Mouse (Mus musculus) retina, postnatal 1 day (tissue): Measurements from ENCODE around the gene Gm3417.
"Not testable (repeated sequence)": the region's sequence is repeated elsewhere in the genome, so short reads cannot be mapped to it uniquely, and the experiment has no call there.

Source experiments
- DNase-seq: peaks from one replicate; pipeline ENCODE4 v3.0.0-alpha.2; 2012

Gene Gm3417

GRCm38 (mm10) chr17:14978362-14979038, at the start of gene Gm3417, which contains the start of gene 9030025P20Rik:
Gene Gm3417 (minus strand): TSS chr17:14978790.
Gene 9030025P20Rik (plus strand): TSS chr17:14978468.
- not testable (repeated sequence) for DNase-seq

GRCm38 (mm10) chr17:15025513-15025912, 46.9 kb upstream of the Gm3417 start:
- not testable (repeated sequence) for DNase-seq

GRCm38 (mm10) chr17:15024502-15025193, 46.1 kb upstream of the Gm3417 start:
- not testable (repeated sequence) for DNase-seq

GRCm38 (mm10) chr17:15023878-15024492, 45.4 kb upstream of the Gm3417 start:
- DNase-seq = not testable (repeated sequence)

- not testable (repeated sequence) for DNase-seq
Measured at GRCm38 (mm10) chr17:15021503-15022220, 43.1 kb upstream of the Gm3417 start.

GRCm38 (mm10) chr17:15009706-15010413, 31.3 kb upstream of the Gm3417 start, which contains the start of gene Gm3435:
Gene Gm3435 (plus strand): TSS chr17:15010176.
- DNase-seq = not testable (repeated sequence)

GRCm38 (mm10) chr17:15009088-15009487, 30.5 kb upstream of the Gm3417 start:
- not testable (repeated sequence) for DNase-seq

- DNase-seq = not testable (repeated sequence)
Measured at GRCm38 (mm10) chr17:15000047-15000446, 21.5 kb upstream of the Gm3417 start.

- DNase-seq = not testable (repeated sequence)
Measured at GRCm38 (mm10) chr17:14994140-14994539, 15.6 kb upstream of the Gm3417 start.

GRCm38 (mm10) chr17:14993139-14993832, 14.7 kb upstream of the Gm3417 start:
- DNase-seq = not testable (repeated sequence)

GRCm38 (mm10) chr17:14992522-14993138, 14.0 kb upstream of the Gm3417 start:
- not testable (repeated sequence) for DNase-seq

GRCm38 (mm10) chr17:14990116-14990702, 11.6 kb upstream of the Gm3417 start:
- not testable (repeated sequence) for DNase-seq

GRCm38 (mm10) chr17:14977718-14978361, 750 bp downstream of the Gm3417 start:
- not testable (repeated sequence) for DNase-seq

- DNase-seq = not testable (repeated sequence)
Measured at GRCm38 (mm10) chr17:14968373-14968913, 10.1 kb downstream of the Gm3417 start.

- DNase-seq = not testable (repeated sequence)
Measured at GRCm38 (mm10) chr17:14961557-14962154, 16.9 kb downstream of the Gm3417 start.

- peak; percentile 56 for DNase-seq
Measured at GRCm38 (mm10) chr17:14960951-14961556, 17.5 kb downstream of the Gm3417 start, which contains the start of gene Phf10. Gene Phf10 (minus strand): TSS chr17:14961273.

GRCm38 (mm10) chr17:14960520-14960919, 18.1 kb downstream of the Gm3417 start:
- peak; percentile 12 for DNase-seq

GRCm38 (mm10) chr17:14959979-14960378, 18.6 kb downstream of the Gm3417 start:
- DNase-seq = no peak
